Mouse (Mus musculus) brain, embryonic 14.5 days (tissue): Measurements from ENCODE around the gene Nacc2. TPM values are rescaled to one million over a fixed set of nuclear protein-coding genes. Genes with fewer than 3 reads are reported as not detected.

Source experiments
- DNase-seq: peaks from one replicate; pipeline ENCODE4 v3.0.0-alpha.2; 2011; ENCODE audit warnings: low read depth
- CTCF ChIP-seq: fragments of 200-500 bp; IDR thresholded peaks from 2 replicates; pipeline ENCODE4 v1.5.1; 2012; ENCODE audit warnings: inconsistent platforms, mild to moderate bottlenecking, moderate library complexity, borderline replicate concordance; ENCODE audit not compliant: insufficient read depth, insufficient read length; ENCODE audit errors: extremely low read depth
- POLR2A ChIP-seq: fragments of 200-500 bp; IDR thresholded peaks from 2 replicates; pipeline ENCODE4 v1.6.1; 2012; ENCODE audit warnings: mild to moderate bottlenecking, inconsistent platforms, borderline replicate concordance; ENCODE audit not compliant: poor library complexity, insufficient read depth, insufficient read length, severe bottlenecking; ENCODE audit errors: extremely low read depth
- polyA plus RNA-seq: library from polyadenylated mRNA; depleted of rRNA; stranded (reverse); fragments of >200 nt; gene quantifications from 2 replicates; pipeline ENCODE4 v1.2.3, GENCODE M21; 2012

Gene Nacc2
- polyA plus RNA-seq, 1 experiment: 14.8 TPM

DNA sequence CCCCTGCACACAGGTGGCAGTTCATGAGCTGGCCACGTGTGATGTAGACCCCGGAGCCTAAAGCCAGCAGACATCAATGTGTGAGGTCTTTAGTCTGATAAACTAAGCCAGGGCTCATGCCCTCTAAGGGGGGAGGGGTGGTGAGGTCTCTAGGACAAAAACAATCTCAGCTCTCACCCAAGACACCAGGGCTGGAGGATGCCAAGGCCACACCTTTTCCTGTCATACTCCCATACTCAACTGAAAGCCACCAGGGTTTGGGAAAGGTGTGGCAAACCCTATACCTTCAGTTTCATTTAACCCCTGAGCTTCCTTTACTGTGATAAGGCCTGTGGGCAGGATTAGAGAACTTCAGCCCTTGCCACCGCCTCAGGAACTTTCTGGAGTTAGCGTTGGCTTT, 60.8 kb downstream of the Nacc2 start:
- no peak for DNase-seq
- no peak for TF ChIP-seq CTCF

- DNase-seq: peak; percentile 37
- TF ChIP-seq CTCF: no peak
- no peak for TF ChIP-seq POLR2A
These were observed 61.9 kb downstream of the Nacc2 start for GRCm38 (mm10) chr2:26061018-26061666.

- DNase-seq: no peak
- no peak for TF ChIP-seq CTCF
- TF ChIP-seq POLR2A: no peak
These were observed 66.0 kb downstream of the Nacc2 start for GRCm38 (mm10) chr2:26057053-26057452.

DNA sequence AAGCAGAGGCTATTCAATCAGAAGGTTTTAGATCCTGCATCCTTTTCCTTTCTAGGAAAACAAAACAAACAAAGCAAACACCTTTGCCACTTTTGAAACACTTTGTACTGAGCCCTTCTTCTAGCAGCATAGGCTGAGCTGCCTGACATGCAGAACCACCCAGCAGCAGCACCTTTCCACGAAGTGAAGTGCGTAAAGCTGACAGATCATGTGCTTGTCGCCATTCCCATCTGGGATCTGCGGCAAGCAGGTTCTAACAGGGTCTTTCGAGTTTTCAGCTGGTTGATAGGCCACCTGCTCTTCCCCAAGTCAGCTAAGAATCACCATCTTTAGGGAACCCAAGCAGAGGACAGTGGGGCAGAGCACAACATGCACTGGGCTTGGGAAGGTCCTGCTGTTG, 66.8 kb downstream of the Nacc2 start:
- TF ChIP-seq POLR2A (no peak), CTCF (no peak)
- DNase-seq: no peak

- no peak for TF ChIP-seq POLR2A
- no peak for TF ChIP-seq CTCF
- DNase-seq: no peak
These were observed 67.3 kb downstream of the Nacc2 start for GRCm38 (mm10) chr2:26055747-26056102.

DNA sequence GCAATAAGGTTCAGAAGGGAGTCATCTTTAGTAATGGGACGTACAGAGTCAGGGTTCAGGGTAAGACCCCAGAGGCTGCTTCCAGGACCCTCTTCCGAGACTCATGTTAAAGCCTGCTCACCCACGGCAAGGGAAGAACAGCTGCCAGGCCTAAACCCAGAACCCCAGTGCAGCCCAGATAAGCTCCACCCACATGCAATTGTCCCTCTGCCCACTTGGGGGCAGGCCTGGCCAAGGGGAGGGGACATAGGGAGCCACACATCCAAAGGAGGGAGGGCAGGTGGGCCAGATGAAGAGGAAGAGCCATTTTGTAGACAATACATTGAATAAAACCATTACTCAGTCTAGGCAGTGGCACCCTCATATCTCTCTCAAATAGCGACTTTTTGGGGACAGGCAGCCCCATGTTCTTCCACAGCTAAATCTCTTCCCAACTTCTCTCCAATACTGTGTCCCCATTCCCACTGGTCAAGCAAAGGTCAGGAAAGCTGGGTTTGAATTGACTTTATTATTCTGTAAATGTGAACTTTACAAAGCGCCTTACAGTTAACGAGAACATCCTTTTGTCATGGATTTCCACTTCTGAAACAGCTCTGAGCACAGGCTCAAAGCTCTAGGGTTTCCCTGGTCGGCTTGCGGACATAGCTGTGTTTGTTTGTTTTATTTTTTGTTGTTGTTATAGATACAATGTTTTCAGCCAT, 67.8 kb downstream of the Nacc2 start:
- peak; percentile 85 for DNase-seq
- TF ChIP-seq POLR2A (no peak), CTCF (peak; percentile 83)

DNA sequence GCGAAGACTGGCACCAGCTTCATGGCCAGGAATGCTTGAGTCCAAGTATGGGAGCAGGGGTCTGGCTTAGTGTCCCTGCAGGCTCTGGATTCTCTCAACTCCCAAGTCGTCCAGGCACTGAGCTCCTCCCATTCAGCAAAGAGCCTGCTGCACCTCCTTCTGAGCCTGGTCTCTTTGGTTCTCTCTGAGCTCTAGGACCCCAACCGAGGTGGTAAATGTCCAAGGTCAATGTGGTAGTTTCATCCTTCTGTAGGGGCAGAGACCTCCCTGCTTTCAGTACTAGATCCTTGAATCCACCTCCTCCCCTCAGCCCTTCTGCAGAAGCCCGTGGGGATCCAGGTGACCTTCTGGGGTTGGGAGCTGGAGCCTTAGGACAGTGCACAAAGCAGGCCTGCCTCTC, 70.2 kb downstream of the Nacc2 start:
- TF ChIP-seq POLR2A: no peak
- TF ChIP-seq CTCF: no peak
- DNase-seq: no peak

- TF ChIP-seq POLR2A (no peak), CTCF (no peak)
- DNase-seq: no peak
These were observed 74.2 kb downstream of the Nacc2 start for GRCm38 (mm10) chr2:26048816-26049215.

DNA sequence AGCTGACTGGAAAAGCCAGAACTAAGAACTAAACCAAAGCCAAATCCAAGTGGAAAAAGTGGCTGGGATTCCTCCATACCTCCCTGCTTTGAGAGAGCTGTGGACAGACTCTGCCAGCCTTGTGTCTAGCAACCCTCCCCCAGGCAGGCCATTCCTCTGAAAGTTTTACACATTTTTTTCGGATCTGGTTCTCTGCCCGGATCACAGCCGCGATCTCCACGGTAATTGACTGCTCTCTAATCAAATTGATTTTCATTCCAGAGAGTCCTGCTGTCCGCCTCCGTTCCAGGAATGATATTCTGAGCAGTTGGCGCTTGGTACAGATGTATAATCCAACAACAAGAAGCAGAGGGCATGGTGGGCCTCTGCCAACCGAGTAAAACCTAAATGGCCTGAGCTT, 78.8 kb downstream of the Nacc2 start:
- TF ChIP-seq POLR2A (no peak), CTCF (no peak)
- peak; percentile 50 for DNase-seq

GRCm38 (mm10) chr2:26042603-26043002, 80.4 kb downstream of the Nacc2 start:
- no peak for TF ChIP-seq CTCF
- TF ChIP-seq POLR2A: no peak
- no peak for DNase-seq

GRCm38 (mm10) chr2:26041163-26041810, 81.7 kb downstream of the Nacc2 start:
- TF ChIP-seq POLR2A (no peak), CTCF (no peak)
- DNase-seq: no peak

- peak; percentile 83 for DNase-seq
- no peak for TF ChIP-seq CTCF
- no peak for TF ChIP-seq POLR2A
These were observed 83.1 kb downstream of the Nacc2 start for GRCm38 (mm10) chr2:26039951-26040350.
